21 mouse cellular contexts compared by ENCODE assay signal in the genomic region with DNA sequence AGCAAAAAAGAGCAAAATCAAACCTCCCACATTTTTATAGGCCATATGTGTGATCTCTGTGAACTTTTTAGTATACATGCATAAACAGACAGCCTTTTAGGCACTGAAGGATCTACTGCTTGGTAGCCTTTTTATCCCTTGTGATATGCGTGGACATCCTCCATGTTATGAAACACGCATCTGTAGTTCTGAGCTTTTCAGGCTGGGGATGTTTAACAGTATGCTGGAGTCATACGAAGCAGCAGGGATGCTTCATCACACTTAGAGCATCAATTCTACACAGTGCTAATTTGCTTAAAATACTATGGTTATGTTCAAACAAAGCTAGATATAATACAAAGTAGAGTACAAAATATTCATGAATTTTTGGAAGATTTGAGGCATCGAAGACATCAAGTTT. TPM values are rescaled to one million over a fixed set of nuclear protein-coding genes. Genes with fewer than 3 reads are reported as not detected.
DNase-seq lines count a peak whose midpoint lies in the region; ATAC-seq lines count a peak whose summit lies in the region.
"Had no signal": no experiment of that assay in that cellular context is flagged by ENCODE, and none has a peak within 500 bp of the region (broad histone marks: within the 10 kb centered on the region; RNA-seq: fewer than 3 reads in every experiment).

No protein-coding gene starts in this region.

- peak; percentile 85 for ATAC-seq in frontal cortex, adult (ENCODE audit: low TSS enrichment)
- ATAC-seq: activated CD4-positive, CD25-positive, alpha-beta regulatory T cell, adult 4 months; forebrain, embryonic 13.5 days; forebrain, embryonic 16.5 days had no signal

- no peak for DNase-seq in frontal cortex, postnatal 10 days (ENCODE audit: low spot score in 2 of 2)
- DNase-seq in layer of hippocampus, adult 9-11 months: peak; percentile 9
- DNase-seq in layer of hippocampus, postnatal 36 days: no peak
- peak; percentile 15 for DNase-seq in right cerebral cortex, adult 18-20 months
- DNase-seq in right cerebral cortex, postnatal 4 days: no peak
- DNase-seq: adrenal gland, adult 8-10 months; adrenal gland, postnatal 25 days; cerebellum, adult 18-20 months; cerebellum, adult 9-10 months; cerebellum, postnatal 14 days; gastrocnemius, adult 2 months; gastrocnemius, postnatal 14 days; heart, adult 18-20 months; heart, postnatal 14 days; heart, postnatal 4 days had no signal

RNA-seq across cellular contexts. Expression of gene 4930564D02Rik, which starts 39.2 kb away (rescaled TPM):
- not detected for total RNA-seq in layer of hippocampus, postnatal 36 days (2021)
- total RNA-seq: adrenal gland, adult 8-10 months; adrenal gland, postnatal 25 days; ES-E14; gastrocnemius, adult 2 months; gastrocnemius, postnatal 14 days; gastrocnemius, postnatal 4 days; heart, adult 18-20 months; heart, postnatal 14 days; heart, postnatal 4 days had no signal

RNA-seq across cellular contexts. Expression of gene Cttnbp2nl, which starts 52.9 kb away (rescaled TPM):
- total RNA-seq in layer of hippocampus, postnatal 36 days (2021): 10 to 100 TPM; 27.1 to 27.5 TPM

Comparison
In these comparisons a context has a peak if more than half of its experiments do, and no peak if none do; other contexts are left out.
1. DNase-seq: peak in layer of hippocampus, adult 9-11 months (single experiment) and right cerebral cortex, adult 18-20 months (single experiment); none in frontal cortex, postnatal 10 days (0 of 2), layer of hippocampus, postnatal 36 days (0 of 2) and right cerebral cortex, postnatal 4 days (single experiment).